Mouse (Mus musculus): Measurements from ENCODE around the gene Zfp617.

DNA sequence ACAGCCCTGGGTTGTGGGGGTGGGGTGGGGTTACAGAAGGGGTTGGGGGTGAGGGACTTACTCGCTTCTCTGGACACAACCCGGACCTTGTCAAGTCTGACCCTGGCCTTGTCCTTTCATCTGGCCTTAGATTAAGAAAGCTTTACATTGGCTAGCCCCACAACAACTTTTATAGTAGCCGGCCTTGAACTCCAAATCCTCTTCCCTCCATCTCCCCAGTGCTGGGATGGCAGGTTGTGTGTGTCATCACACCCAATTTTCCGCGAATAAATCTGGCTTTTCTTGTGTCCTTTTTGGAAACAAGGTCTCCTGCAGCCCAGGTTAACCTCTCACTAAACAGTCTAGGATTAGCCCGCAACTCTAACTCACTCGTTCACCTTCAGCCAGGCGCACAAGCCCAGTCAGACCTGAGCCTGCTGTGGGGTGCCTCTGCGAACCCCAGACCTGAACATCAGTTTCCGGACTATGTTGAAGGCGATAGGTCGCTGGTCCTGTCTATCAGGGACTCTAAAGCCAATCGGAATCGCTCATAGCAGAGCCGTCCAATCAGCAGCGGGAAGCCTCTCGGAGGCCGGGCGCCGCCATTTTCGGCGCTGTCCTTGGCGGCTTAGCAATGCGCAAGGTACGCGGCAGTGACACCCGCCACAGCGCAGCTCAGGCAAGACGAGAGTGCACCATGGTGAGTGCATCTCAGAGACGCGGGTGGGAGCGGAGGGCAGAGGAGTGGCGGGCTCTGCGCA, 42.2 kb downstream of the Zfp617 start, which contains the start of gene Zfp961:
- TF ChIP-seq GATA1 (IDR thresholded peaks at IDR 0.05; ENCODE audit: low read length) (no peak), TAL1 (IDR thresholded peaks at IDR 0.05; ENCODE audit: low read length) (no peak)

Measured in erythroblast, embryonic 14.5 days (primary cell).